Mouse (Mus musculus): Measurements from ENCODE around the gene Sirt2.

The Sirt2 gene

DNA sequence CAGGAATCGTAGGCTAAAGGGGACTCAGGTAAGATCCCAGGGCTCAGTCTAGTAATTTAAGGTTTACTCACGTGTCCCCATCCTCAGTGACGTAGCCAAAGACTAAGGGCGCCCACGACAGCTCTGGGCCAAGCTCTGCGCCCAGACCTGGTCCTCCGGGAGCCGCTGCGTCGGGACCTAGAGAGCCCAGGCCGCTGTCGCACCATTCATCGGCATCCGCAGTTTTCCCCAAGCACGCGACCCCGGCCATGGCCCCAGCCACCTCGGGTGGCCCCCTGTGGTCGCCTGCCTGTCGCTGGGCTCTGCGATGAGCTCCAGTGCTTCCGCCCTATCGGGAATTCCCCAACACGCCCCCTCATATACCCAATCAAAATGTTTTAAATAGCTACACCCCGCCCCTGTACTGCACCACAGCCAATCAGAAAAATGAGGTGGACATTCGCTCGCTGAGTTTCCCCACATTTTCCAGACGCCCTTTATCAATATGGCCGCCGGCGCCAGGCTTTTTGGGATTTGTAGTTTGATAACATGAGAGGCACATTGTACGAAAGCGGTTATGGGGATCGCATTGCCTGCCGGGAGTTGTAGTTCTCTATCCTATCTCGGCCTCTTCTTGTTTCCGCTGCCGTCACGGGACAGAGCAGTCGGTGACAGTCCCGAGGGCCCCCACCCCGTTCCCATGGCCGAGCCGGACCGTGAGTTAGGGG, at the start of gene Sirt2:
TSS of gene Sirt2 (plus strand) at position 563 of the 707 bp plus-strand sequence.
- in situ Hi-C loops (cut with MboI) = no loop called here

DNA sequence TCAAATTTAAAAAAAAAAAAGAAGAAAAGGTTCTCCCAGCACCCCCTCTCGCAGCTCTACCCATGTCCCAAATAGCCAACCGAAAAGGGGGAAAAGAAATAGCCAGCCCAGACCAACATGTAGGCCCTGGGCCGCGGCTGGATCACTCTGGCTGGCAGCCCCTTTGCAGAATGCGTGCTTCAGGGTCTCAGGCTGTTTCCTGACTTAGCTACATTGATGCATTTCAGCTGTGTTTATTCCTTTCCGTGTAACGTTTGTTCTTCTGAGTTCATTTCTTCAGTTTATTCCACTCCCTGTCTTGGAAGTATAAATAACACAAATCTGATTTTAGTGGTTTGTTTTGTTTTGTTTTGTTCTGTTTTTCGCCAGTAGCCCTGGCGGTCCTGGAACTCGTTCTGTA, 48.8 kb upstream of the Sirt2 start:
- in situ Hi-C loops (cut with MboI) = no loop called here

GRCm38 (mm10) chr7:28719159-28719558, 47.4 kb upstream of the Sirt2 start:
- in situ Hi-C loops (cut with MboI) = no loop called here

DNA sequence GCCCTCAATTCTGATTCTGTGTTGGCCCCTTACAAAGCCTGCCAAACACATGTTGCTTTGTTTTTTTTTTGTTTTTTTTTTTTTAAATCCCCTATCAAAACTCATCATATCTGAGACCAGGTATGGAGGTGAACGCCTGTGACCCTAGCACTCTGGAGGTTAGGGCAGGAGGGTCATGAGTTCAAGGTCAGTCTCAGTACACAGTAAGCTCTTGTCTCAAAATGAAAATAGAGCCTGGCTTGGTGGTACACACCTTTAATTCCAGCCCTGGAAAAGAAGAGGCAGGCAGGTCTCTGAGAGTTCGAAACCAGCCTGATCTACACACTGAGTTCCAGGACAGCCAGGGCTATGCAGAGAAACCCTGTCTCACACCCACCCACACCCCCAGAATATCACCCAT, 46.9 kb upstream of the Sirt2 start:
- in situ Hi-C loops (cut with MboI) = no loop called here

- in situ Hi-C loops (cut with MboI) = no loop called here
Observed at GRCm38 (mm10) chr7:28720753-28721537, 45.6 kb upstream of the Sirt2 start.

GRCm38 (mm10) chr7:28722079-28722478, 44.5 kb upstream of the Sirt2 start:
- in situ Hi-C loops (cut with MboI) = no loop called here

- in situ Hi-C loops (cut with MboI) = no loop called here
Observed at GRCm38 (mm10) chr7:28724613-28725012, 41.9 kb upstream of the Sirt2 start.

DNA sequence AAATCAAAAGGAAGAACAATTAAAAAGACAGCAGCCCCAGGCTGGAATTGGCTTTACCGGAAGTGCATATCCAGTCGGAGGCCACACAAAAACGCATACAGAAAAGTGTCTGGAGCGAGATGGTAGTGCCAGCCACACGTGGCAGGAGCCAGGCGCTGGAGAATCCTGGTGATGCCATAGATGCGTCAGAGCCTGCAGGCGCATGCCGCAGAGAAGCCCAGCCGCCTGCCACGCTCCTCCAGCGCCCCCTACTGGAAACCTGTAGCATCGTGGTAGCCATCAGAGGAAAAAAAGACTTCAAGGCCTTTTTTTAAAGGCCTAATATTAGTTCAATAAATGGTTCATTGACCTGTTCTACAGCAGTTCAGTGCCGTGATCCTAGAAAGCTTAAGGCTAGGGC, 39.9 kb upstream of the Sirt2 start:
- in situ Hi-C loops (cut with MboI) = no loop called here

DNA sequence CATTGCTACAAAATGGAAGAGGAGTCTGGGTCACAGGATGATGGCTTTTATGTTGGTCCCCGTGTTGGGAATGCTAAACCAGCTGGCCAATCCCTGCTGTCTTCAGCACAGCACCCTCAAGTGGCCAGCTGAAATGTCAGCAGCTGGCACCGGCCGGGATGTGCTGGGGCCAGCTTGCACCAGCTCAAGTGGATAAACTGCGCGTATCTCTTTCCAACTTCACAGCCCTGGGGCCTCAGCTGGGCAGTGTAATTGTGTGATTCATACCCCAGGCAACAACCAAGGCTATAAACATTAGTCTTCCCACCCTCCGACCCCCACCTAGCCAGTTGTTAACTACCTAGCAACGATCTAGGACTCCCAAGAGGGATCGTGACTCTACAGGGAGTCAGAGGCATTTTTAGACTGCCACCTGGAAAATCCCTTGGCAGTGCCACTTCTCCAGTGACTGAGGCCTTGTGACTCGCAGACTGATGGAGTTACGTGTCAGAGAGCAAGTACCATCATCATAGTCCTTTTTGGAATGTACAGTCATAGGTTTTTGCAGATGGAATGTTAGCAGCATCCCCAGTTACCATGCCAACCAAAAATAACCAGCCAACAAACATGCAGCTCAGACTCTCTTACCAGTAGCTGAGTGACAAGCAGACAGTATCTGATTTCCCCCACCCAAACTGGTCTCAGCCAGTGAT, 38.7 kb upstream of the Sirt2 start:
- in situ Hi-C loops (cut with MboI) = no loop called here

- in situ Hi-C loops (cut with MboI) = no loop called here
Observed at GRCm38 (mm10) chr7:28732341-28733142, 34.0 kb upstream of the Sirt2 start.

DNA sequence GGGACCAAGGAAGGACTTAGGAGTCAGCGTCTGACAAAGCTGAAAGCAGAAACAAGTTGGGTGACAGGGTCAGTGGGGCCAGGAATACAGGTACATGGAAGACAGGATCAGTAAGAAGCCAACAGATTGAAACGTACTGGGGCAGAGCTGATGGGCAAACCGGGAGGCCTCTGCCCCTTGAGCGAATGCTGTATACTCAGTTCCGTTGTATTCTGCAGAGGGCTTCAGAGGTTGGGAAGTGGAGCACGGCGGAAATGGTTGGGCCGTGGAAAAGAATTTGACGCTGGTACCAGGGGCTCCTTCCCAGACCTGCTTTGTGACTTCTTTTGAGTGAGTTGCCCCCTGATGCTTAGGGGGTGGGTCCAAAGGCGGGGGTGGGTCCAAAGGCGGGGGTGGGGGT, 33.3 kb upstream of the Sirt2 start:
- in situ Hi-C loops (cut with MboI) = no loop called here

DNA sequence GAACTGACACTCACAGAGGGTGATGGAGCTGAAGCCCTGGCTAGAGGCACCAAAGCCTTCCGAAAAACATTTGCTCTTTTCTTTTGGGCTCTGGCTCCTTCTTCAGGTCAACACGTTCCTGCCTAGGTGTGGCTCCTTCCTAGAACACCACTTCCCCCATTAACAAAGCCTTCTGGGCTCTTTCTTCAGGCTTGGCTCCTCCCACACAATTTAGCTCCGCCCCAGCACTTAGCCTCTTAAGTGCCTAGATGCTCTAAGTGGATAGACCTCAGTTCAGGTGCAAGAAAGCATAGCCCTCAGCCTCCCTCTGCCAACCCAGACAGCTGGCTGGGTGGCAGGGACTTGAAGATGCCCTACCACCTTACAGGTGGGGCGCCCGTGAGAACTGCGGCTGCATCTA, 30.8 kb upstream of the Sirt2 start:
- in situ Hi-C loops (cut with MboI) = no loop called here

DNA sequence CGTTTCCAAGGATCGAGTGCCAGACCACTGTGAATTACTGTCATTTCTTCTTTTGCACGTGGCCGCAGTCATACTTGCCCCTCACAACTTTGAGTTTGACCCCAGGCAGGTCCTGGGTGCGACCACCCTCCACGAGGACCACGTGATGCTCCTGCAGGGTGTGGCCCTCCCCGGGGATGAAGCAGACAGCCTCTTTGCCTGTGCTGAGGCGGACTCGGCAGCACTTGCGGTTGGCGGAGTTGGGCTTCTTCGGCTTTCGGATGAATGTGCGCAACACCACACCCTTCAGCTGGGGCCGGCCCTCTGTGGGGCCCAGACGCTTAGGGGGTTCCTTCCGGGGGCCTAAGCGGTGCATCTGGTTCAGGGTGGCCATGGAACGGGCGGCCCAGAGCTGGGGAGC, 26.7 kb upstream of the Sirt2 start:
- in situ Hi-C loops (cut with MboI) = no loop called here

- in situ Hi-C loops (cut with MboI) = no loop called here
Observed at GRCm38 (mm10) chr7:28740949-28741348, 25.6 kb upstream of the Sirt2 start.

GRCm38 (mm10) chr7:28741368-28741708, 25.2 kb upstream of the Sirt2 start:
- in situ Hi-C loops (cut with MboI) = no loop called here

DNA sequence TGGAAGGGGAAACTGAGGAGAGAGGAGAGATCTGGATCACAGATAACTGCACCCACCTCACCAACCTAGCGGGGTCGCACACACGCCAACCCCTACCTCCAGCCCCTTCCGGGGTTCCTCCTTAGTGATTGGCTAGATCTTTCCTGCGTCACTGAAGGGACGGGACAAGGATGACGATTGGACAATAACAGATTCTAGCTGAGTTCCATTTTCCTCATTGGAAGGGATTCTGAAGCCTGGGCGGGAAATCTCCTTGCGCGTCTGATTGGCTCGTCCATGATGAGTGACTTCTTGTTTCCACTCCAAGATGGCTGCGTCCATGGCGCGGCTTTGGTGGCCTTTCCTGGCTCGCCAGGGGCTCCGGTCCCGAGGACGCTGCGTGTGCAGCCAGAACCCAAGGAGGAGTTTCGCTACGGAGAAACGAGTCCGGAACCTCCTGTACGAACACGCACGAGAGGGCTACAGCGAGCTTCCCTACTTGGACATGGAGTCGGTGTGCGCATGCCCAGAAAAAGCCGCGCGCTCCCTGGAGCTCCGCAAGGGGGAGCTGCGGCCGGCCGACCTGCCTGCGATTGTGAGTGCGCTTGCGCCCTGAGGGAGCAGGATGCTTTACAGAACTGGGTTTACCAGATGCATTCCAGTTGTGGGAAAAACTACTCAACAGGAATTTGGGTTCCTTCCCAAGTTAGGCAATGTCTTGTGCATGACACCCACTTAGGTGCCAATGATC, 24.7 kb upstream of the Sirt2 start, which contains the start of the genes Mrps12 and Sars2:
TSS of gene Mrps12 (minus strand) at position 112 of the 730 bp plus-strand sequence.
TSS of gene Sars2 (plus strand) at position 284 of the 730 bp plus-strand sequence.
- in situ Hi-C loops (cut with MboI) = no loop called here

DNA sequence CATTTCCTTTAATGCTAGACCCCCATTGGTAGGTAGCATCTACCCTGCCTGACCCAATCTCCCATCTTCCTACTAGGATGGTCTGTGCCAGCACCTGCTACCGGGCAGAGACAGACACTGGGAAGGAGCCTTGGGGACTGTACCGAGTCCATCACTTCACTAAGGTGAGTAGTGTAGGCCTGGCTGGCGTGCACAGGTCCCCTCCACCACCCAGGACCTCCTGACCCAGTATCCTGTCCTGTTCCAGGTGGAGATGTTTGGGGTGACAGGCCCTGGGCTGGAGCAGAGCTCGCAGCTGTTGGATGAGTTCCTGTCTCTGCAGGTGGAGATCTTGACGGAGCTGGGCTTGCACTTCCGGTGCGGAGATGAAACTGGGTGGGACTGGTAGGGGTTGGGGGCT, 16.6 kb upstream of the Sirt2 start:
- in situ Hi-C loops (cut with MboI) = no loop called here

GRCm38 (mm10) chr7:28756079-28756478, 10.5 kb upstream of the Sirt2 start, which contains the start of gene Ccer2:
Gene Ccer2 (plus strand): TSS chr7:28756174.
- in situ Hi-C loops (cut with MboI) = no loop called here

GRCm38 (mm10) chr7:28758623-28759022, 7.9 kb upstream of the Sirt2 start:
- in situ Hi-C loops (cut with MboI) = no loop called here

DNA sequence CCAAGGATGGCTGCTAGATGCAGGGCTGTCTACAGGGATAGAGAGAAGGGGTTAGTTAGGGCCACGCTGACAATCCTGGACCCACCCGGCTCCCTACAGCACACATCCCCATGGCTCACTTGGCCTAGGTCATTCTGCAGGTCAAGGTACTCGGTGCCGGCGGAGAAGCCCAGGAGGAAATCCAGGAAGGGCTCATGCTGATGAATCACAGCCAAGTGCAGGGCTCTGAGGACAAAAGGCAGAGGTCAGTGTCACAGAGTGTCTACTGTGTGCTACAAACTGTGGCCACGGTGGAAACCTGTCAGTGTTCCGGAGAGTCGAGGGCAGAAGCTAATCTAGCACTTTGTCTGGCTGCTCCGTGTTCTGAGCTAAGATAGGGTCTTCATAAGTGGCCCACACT, 4.6 kb upstream of the Sirt2 start:
- in situ Hi-C loops (cut with MboI) = no loop called here

DNA sequence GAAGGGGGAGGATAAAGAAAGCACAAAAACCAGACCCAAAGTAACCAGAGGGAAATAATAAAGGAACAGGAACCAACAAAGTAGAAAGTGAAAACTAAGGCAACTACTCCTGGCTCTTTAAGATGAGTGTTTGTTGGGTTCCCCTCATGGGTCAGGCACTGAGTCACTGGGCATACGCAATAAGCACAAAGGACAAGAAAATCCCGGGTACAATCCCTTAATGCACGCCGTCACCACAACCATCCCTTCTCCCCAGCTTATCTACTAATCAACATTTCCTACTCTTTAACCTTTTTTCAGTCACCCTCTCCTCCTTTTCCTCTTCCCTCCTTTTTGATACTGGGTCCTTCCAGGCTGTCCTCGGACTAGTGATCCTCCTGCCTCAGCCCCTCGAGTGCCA, 1.3 kb upstream of the Sirt2 start:
- in situ Hi-C loops (cut with MboI) = no loop called here
